Comparison of ENCODE assay signal across 20 mouse cellular contexts in genomic region chr1:87740584-87741290, GRCm38 (mm10). TPM values are rescaled to one million over a fixed set of nuclear protein-coding genes. Genes with fewer than 3 reads are reported as not detected.
A peak's percentile ranks its signal among the peaks of the same experiment; 100 is the strongest.
DNase-seq lines count a peak whose midpoint lies in the region; ATAC-seq and TF ChIP-seq lines count a peak whose summit lies in the region.
"Had no signal": no experiment of that assay in that cellular context is flagged by ENCODE, and none has a peak within 500 bp of the region (broad histone marks: within the 10 kb centered on the region; RNA-seq: fewer than 3 reads in every experiment).

No protein-coding gene starts in this region.

- no peaks in the 10 kb centered on the region for H3K4me1 ChIP-seq in heart, postnatal 0 days (ENCODE audit: control insufficient read depth, insufficient read depth)
- H3K4me1 ChIP-seq in midbrain, embryonic 11.5 days (ENCODE audit: control insufficient read depth, insufficient read depth, low read length), result no peaks in the 10 kb centered on the region
- no peaks in the 10 kb centered on the region for H3K4me1 ChIP-seq in midbrain, embryonic 16.5 days (ENCODE audit: control insufficient read depth, insufficient read depth, low read length)
- H3K4me1 ChIP-seq in liver, postnatal 0 days (ENCODE audit: insufficient read depth), result no peaks in the 10 kb centered on the region
- H3K4me1 ChIP-seq: embryonic facial prominence, embryonic 13.5 days; hindbrain, embryonic 12.5 days; limb, embryonic 13.5 days; liver, embryonic 15.5 days; midbrain, embryonic 12.5 days had no signal

- no peak overlapping the region for H3K4me2 ChIP-seq in heart, postnatal 0 days (ENCODE audit: low read depth, low read length)
- H3K4me2 ChIP-seq in midbrain, embryonic 11.5 days, result no peak overlapping the region
- H3K4me2 ChIP-seq in midbrain, embryonic 16.5 days (ENCODE audit: low read length), result no peak overlapping the region
- no peak overlapping the region for H3K4me2 ChIP-seq in liver, postnatal 0 days (ENCODE audit: low read depth, low read length)
- H3K4me2 ChIP-seq: embryonic facial prominence, embryonic 13.5 days; hindbrain, embryonic 12.5 days; limb, embryonic 13.5 days; liver, embryonic 15.5 days; midbrain, embryonic 12.5 days had no signal

- no peaks in the 10 kb centered on the region for H3K36me3 ChIP-seq in heart, postnatal 0 days (replicated peaks; ENCODE audit: control insufficient read depth, insufficient read depth, low read length)
- no peaks in the 10 kb centered on the region for H3K36me3 ChIP-seq in midbrain, embryonic 11.5 days (ENCODE audit: control insufficient read depth, insufficient read depth, low read length)
- H3K36me3 ChIP-seq in midbrain, embryonic 16.5 days (ENCODE audit: control insufficient read depth, insufficient read depth, low read length), result no peaks in the 10 kb centered on the region
- no peaks in the 10 kb centered on the region for H3K36me3 ChIP-seq in liver, postnatal 0 days (replicated peaks; ENCODE audit: insufficient read depth, low read length)
- H3K36me3 ChIP-seq: embryonic facial prominence, embryonic 13.5 days; hindbrain, embryonic 12.5 days; limb, embryonic 13.5 days; liver, embryonic 15.5 days; midbrain, embryonic 12.5 days had no signal

- H3K27me3 ChIP-seq in heart, postnatal 0 days (ENCODE audit: control insufficient read depth, insufficient read depth, low read length), result no peaks in the 10 kb centered on the region
- H3K27me3 ChIP-seq in midbrain, embryonic 11.5 days (ENCODE audit: control insufficient read depth, insufficient read depth, low read length), result no peaks in the 10 kb centered on the region
- no peaks in the 10 kb centered on the region; the same call in 1 of the 2 replicates for H3K27me3 ChIP-seq in midbrain, embryonic 16.5 days (ENCODE audit: control insufficient read depth, insufficient read depth, low read depth, low read length)
- H3K27me3 ChIP-seq in liver, postnatal 0 days (ENCODE audit: insufficient read depth, low read length), result no peaks in the 10 kb centered on the region
- H3K27me3 ChIP-seq: embryonic facial prominence, embryonic 13.5 days; hindbrain, embryonic 12.5 days; limb, embryonic 13.5 days; liver, embryonic 15.5 days; midbrain, embryonic 12.5 days had no signal

- ATAC-seq in heart, postnatal 0 days (ENCODE audit: insufficient read depth, low read depth), result peak; percentile 64; the same call in 1 of the 2 replicates
- no peak for ATAC-seq in midbrain, embryonic 11.5 days (ENCODE audit: low FRiP score)
- no peak for ATAC-seq in midbrain, embryonic 16.5 days
- no peak for ATAC-seq in liver, postnatal 0 days

- H3K9ac ChIP-seq in heart, postnatal 0 days (replicated peaks; ENCODE audit: low read depth, low read length), result no peak overlapping the region
- no peak overlapping the region for H3K9ac ChIP-seq in midbrain, embryonic 11.5 days (ENCODE audit: low read length)
- no peak overlapping the region for H3K9ac ChIP-seq in midbrain, embryonic 16.5 days (ENCODE audit: low read depth, low read length)
- no peak overlapping the region for H3K9ac ChIP-seq in liver, postnatal 0 days (replicated peaks)
- H3K9ac ChIP-seq: embryonic facial prominence, embryonic 13.5 days; hindbrain, embryonic 12.5 days; limb, embryonic 13.5 days; liver, embryonic 15.5 days; midbrain, embryonic 12.5 days had no signal

- no peak overlapping the region for H3K27ac ChIP-seq in heart, postnatal 0 days (ENCODE audit: low read depth)
- no peak overlapping the region for H3K27ac ChIP-seq in midbrain, embryonic 11.5 days (ENCODE audit: low read depth, low read length)
- H3K27ac ChIP-seq in midbrain, embryonic 16.5 days (ENCODE audit: low read length), result no peak overlapping the region
- H3K27ac ChIP-seq in liver, postnatal 0 days (ENCODE audit: low read depth), result no peak overlapping the region
- H3K27ac ChIP-seq: embryonic facial prominence, embryonic 13.5 days; hindbrain, embryonic 12.5 days; limb, embryonic 13.5 days; liver, embryonic 15.5 days; midbrain, embryonic 12.5 days had no signal

- H3K4me3 ChIP-seq in heart, postnatal 0 days (ENCODE audit: low read depth, low read length), result no peak overlapping the region
- H3K4me3 ChIP-seq in midbrain, embryonic 11.5 days (ENCODE audit: low read depth, low read length), result no peak overlapping the region
- H3K4me3 ChIP-seq in midbrain, embryonic 16.5 days (ENCODE audit: low read depth, low read length), result no peak overlapping the region
- H3K4me3 ChIP-seq in liver, postnatal 0 days (ENCODE audit: low read depth, low read length), result no peak overlapping the region
- H3K4me3 ChIP-seq: embryonic facial prominence, embryonic 13.5 days; hindbrain, embryonic 12.5 days; limb, embryonic 13.5 days; liver, embryonic 15.5 days; midbrain, embryonic 12.5 days had no signal

- WGBS in heart, postnatal 0 days, result 38% methylated on average over 6 of the region's 6 CpGs
- 83% methylated on average over 6 of the region's 6 CpGs for WGBS in midbrain, embryonic 11.5 days
- 81% methylated on average over 6 of the region's 6 CpGs for WGBS in midbrain, embryonic 16.5 days
- 52% methylated on average over 6 of the region's 6 CpGs for whole genome bisulfite sequencing in liver, postnatal 0 days (ENCODE audit: insufficient replicate concordance)

- TF ChIP-seq CTCF in heart, postnatal 0 days (IDR thresholded peaks at IDR 0.05; ENCODE audit: low read depth), result peak; percentile 52
- no peak for TF ChIP-seq CTCF in liver, postnatal 0 days (IDR thresholded peaks at IDR 0.05; ENCODE audit: low read depth)

- peak; percentile 63 for DNase-seq in heart, postnatal 0 days (ENCODE audit: low spot score)
- no peak for DNase-seq in heart, adult 8-10 months (ENCODE audit: low spot score)
- DNase-seq in midbrain, embryonic 11.5 days (ENCODE audit: low spot score, missing footprints), result peak; percentile 21
- DNase-seq in adipocyte (ENCODE audit: low spot score), result peak; percentile 63
- DNase-seq in skeletal muscle tissue, adult 2 months (ENCODE audit: low read depth, low spot score), result peak; percentile 50
- DNase-seq in left cerebral cortex, adult 18-20 months (ENCODE audit: low spot score in 2 of 2), result no peak
- DNase-seq in liver, postnatal 0 days, result no peak
- DNase-seq: gastrocnemius, postnatal 10 days; kidney, adult 11 months; kidney, postnatal 25 days; layer of hippocampus, postnatal 36 days; lung, postnatal 36 days; right cerebral cortex, postnatal 4 days; thymus, adult 2 months had no signal

- no peaks in the 10 kb centered on the region for H3K9me3 ChIP-seq in heart, postnatal 0 days (replicated peaks; ENCODE audit: control insufficient read depth, low read length)
- H3K9me3 ChIP-seq in midbrain, embryonic 11.5 days (ENCODE audit: control insufficient read depth, low read length), result no peaks in the 10 kb centered on the region
- H3K9me3 ChIP-seq in midbrain, embryonic 16.5 days (replicated peaks; ENCODE audit: control insufficient read depth, low read length, poor library complexity, severe bottlenecking), result no peaks in the 10 kb centered on the region
- no peaks in the 10 kb centered on the region for H3K9me3 ChIP-seq in liver, postnatal 0 days (ENCODE audit: low read length)
- H3K9me3 ChIP-seq: embryonic facial prominence, embryonic 13.5 days; hindbrain, embryonic 12.5 days; limb, embryonic 13.5 days; liver, embryonic 15.5 days; midbrain, embryonic 12.5 days had no signal

- no peak for TF ChIP-seq EP300 in heart, postnatal 0 days (IDR thresholded peaks at IDR 0.05; ENCODE audit: low read depth)
- no peak for TF ChIP-seq EP300 in liver, postnatal 0 days (IDR thresholded peaks at IDR 0.05; ENCODE audit: low read depth)

RNA-seq across cellular contexts. Expression of gene Atg16l1, which starts 14.9 kb away (rescaled TPM):
- 36.8 and 37.1 TPM in 2 replicates for total RNA-seq in heart, postnatal 0 days (2014; rRNA removed; ENCODE audit: low replicate concordance)
- 19.0 and 19.6 TPM in 2 replicates for polyA plus RNA-seq in heart, postnatal 0 days (2015; fragmentation: Nextera tagmentation; extraction: Ambion mirVana)
- 10 to 100 TPM; 24.6 to 29.5 (median 28.9) TPM for total RNA-seq in heart, adult 8-10 months (2022)
- polyA plus RNA-seq in midbrain, embryonic 11.5 days (2014; fragmentation: Nextera tagmentation; extraction: Ambion mirVana), result 33.7 and 35.3 TPM in 2 replicates
- polyA plus RNA-seq in midbrain, embryonic 16.5 days (2015; fragmentation: Nextera tagmentation; extraction: Ambion mirVana), result 79.9 and 88.5 TPM in 2 replicates
- 10 to 100 TPM; 63.7 to 66.4 TPM for total RNA-seq in left cerebral cortex, adult 18-20 months (2021)
- 15.4 and 18.6 TPM in 2 replicates for polyA plus RNA-seq in liver, postnatal 0 days (2015; fragmentation: Nextera tagmentation; extraction: Ambion mirVana)

Comparison
In these comparisons a context has a peak if more than half of its experiments do, and no peak if none do; other contexts are left out.
1. DNase-seq: peak in heart, postnatal 0 days (single experiment), midbrain, embryonic 11.5 days (single experiment), adipocyte (single experiment) and skeletal muscle tissue, adult 2 months (single experiment); none in heart, adult 8-10 months (single experiment), left cerebral cortex, adult 18-20 months (0 of 2) and liver, postnatal 0 days (single experiment).